Mouse (Mus musculus) G1E (cell line): ENCODE results near the gene Cacnb4. TPM values are rescaled to one million over a fixed set of nuclear protein-coding genes. Genes with fewer than 3 reads are reported as not detected.

Experiments
- ATAC-seq: 2 replicates; pipeline ENCODE4 v1.8.0; 2016; ENCODE audit warnings: mild to moderate bottlenecking; ENCODE audit not compliant: insufficient number of reproducible peaks, poor library complexity, low FRiP score, severe bottlenecking; ENCODE audit errors: extremely low read depth
- DNase-seq: peaks from one replicate; pipeline ENCODE4 v3.0.0; 2012; ENCODE audit warnings: low spot score
- H3K27me3 ChIP-seq: 2 replicates; pipeline ENCODE4 v1.6.1; 2012; ENCODE audit warnings: mild to moderate bottlenecking, low read length, inconsistent platforms; ENCODE audit not compliant: insufficient read depth
- H3K36me3 ChIP-seq: replicated peaks from 2 replicates; pipeline ENCODE3; 2012; ENCODE audit warnings: mild to moderate bottlenecking, inconsistent platforms
- H3K4me1 ChIP-seq: 2 replicates; pipeline ENCODE4 v1.6.1; 2012; ENCODE audit warnings: low read depth, low read length, inconsistent platforms, mixed read lengths; ENCODE audit not compliant: insufficient read depth
- H3K4me3 ChIP-seq: 2 replicates; pipeline ENCODE4 v1.5.1; 2012; ENCODE audit warnings: low read depth, mild to moderate bottlenecking, inconsistent platforms, low read length, moderate library complexity, mixed read lengths
- H3K9me3 ChIP-seq: replicated peaks from 2 replicates; pipeline ENCODE4 v1.6.1; 2012; ENCODE audit warnings: inconsistent platforms
- CTCF ChIP-seq: IDR thresholded peaks from 2 replicates; pipeline ENCODE4 v1.5.1; 2012; ENCODE audit warnings: low read depth, low read length, inconsistent platforms, mixed read lengths
- GATA1 ChIP-seq: IDR thresholded peaks from 2 replicates; pipeline ENCODE4 v1.6.1; 2012; ENCODE audit warnings: borderline replicate concordance, low read length, inconsistent platforms, mixed read lengths
- GATA2 ChIP-seq: IDR thresholded peaks from 2 replicates; pipeline ENCODE4 v1.6.1; 2012; ENCODE audit warnings: low read depth, low read length, inconsistent platforms, borderline replicate concordance
- POLR2AphosphoS5 ChIP-seq: IDR thresholded peaks from 2 replicates; pipeline ENCODE4 v1.6.1; 2012; ENCODE audit warnings: low read depth, low read length, inconsistent platforms; ENCODE audit not compliant: insufficient replicate concordance
- TAL1 ChIP-seq: conservative IDR thresholded peaks from 2 replicates; pipeline ENCODE4 v1.6.1; 2012; ENCODE audit warnings: low read depth, low read length, inconsistent platforms, mixed read lengths
- polyA plus RNA-seq: library from polyadenylated mRNA; stranded (reverse); fragments of >175 nt; gene quantifications from 2 replicates; pipeline ENCODE4 v1.2.3, GENCODE M21; 2012
- total RNA-seq, 2 experiments: library from RNA; stranded (forward) in 1 of 2; stranded (reverse) in 1 of 2; fragments of 200-1000 nt in 1 of 2; fragments of >200 nt in 1 of 2; fragmentation: Nextera tagmentation in 1 of 2; gene quantifications; 2 replicates each; pipeline ENCODE4 v1.2.3; 2014 to 2017

Gene Cacnb4
- total and polyA plus RNA-seq, 3 experiments, result 0.01 to 0.15 (median 0.11) TPM

DNA sequence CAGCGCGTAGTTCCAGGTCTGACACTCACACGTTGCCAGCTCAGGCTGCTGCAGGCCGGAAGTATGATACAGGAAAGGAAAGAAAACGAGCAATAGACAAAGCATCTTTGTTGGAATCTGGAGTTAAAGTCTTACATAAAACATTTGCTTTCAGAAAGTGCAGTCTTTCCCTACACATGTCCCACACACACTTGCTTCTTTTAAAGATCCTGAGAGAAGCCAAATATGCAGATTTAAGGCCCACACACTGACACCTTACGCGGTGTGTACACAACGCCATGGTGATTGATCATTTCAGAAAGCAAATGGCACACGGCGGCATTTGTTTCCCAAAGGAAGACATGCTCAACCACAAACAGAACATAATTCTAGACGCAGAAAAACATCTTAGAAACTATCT lies 129.3 kb downstream of the Cacnb4 start:
- TF ChIP-seq GATA2, result no peak
- TF ChIP-seq POLR2AphosphoS5, result no peak
- no peak for TF ChIP-seq CTCF
- no peak for TF ChIP-seq TAL1
- H3K36me3 ChIP-seq, result no peaks in the 10 kb centered on the region
- no peaks in the 10 kb centered on the region for H3K4me1 ChIP-seq
- H3K4me3 ChIP-seq, result no peak overlapping the region
- no peaks in the 10 kb centered on the region for H3K27me3 ChIP-seq
- H3K9me3 ChIP-seq, result no peaks in the 10 kb centered on the region
- ATAC-seq (no peak), DNase-seq (no peak)

DNA sequence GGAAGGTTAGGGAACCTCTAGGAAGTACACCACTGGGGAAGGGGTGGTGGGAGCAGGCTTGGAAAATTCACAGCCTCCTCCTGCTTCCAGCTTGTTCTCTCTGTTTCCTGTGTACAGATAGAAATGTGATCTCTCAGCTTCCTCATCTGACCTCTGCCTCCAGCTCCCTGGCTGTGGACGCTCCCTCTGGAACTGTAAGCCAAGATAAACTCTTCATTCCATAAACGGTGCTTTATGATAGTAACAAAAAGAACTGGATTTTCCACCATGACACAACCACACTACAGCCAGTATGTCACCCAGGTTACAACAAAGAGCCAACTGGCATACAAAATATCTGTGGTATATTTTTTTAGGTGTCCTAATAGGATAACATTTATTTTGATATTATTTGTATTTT lies 132.1 kb downstream of the Cacnb4 start:
- Histone ChIP-seq H3K4me3 (no peak overlapping the region), H3K27me3 (no peaks in the 10 kb centered on the region), H3K36me3 (no peaks in the 10 kb centered on the region), H3K9me3 (no peaks in the 10 kb centered on the region), H3K4me1 (no peaks in the 10 kb centered on the region)
- ATAC-seq (no peak), DNase-seq (no peak)
- TF ChIP-seq TAL1, result no peak
- no peak for TF ChIP-seq POLR2AphosphoS5
- TF ChIP-seq GATA2, result no peak
- no peak for TF ChIP-seq GATA1

- no peak for ATAC-seq
- Histone ChIP-seq H3K4me3 (no peak overlapping the region), H3K27me3 (no peaks in the 10 kb centered on the region), H3K4me1 (no peaks in the 10 kb centered on the region), H3K36me3 (no peaks in the 10 kb centered on the region), H3K9me3 (no peaks in the 10 kb centered on the region)
- DNase-seq, result no peak
- TF ChIP-seq GATA2, result no peak
These were observed 135.6 kb downstream of the Cacnb4 start for GRCm38 (mm10) chr2:52541068-52541467.

- no peak for DNase-seq
- no peaks in the 10 kb centered on the region for H3K27me3 ChIP-seq
- H3K36me3 ChIP-seq, result no peaks in the 10 kb centered on the region
- no peaks in the 10 kb centered on the region for H3K4me1 ChIP-seq
- no peak for ATAC-seq
- no peaks in the 10 kb centered on the region for H3K9me3 ChIP-seq
- TF ChIP-seq CTCF (no peak), GATA1 (no peak), POLR2AphosphoS5 (no peak), GATA2 (no peak), TAL1 (no peak)
- H3K4me3 ChIP-seq, result no peak overlapping the region
These were observed 137.3 kb downstream of the Cacnb4 start for GRCm38 (mm10) chr2:52539318-52539717.

DNA sequence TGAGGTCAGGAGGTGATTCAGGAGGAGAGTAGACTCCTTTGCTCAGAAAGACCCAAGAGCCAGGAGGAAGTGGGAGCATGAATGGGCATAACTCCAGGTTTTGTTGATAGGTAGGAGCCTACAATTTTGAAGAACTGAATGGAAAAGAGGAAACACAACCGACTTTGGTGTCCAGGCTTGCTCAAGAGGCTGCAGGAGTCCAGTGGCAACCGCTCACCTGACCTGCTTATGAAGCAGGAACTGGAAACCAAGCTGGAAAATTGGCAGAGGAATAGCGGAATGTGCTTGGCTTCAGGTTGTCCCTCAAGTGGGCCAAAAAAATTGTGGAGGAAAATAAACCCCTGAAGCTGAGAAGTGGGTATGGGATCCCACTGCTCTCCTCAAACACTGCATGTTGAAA lies 139.0 kb downstream of the Cacnb4 start:
- H3K4me1 ChIP-seq, result no peaks in the 10 kb centered on the region
- H3K4me3 ChIP-seq, result no peak overlapping the region
- H3K36me3 ChIP-seq, result no peaks in the 10 kb centered on the region
- no peak for ATAC-seq
- H3K9me3 ChIP-seq, result no peaks in the 10 kb centered on the region
- TF ChIP-seq TAL1 (no peak), GATA1 (no peak), CTCF (no peak), GATA2 (no peak), POLR2AphosphoS5 (no peak)
- H3K27me3 ChIP-seq, result no peaks in the 10 kb centered on the region
- DNase-seq, result no peak

- ATAC-seq, result no peak
- no peak overlapping the region for H3K4me3 ChIP-seq
These were observed 139.5 kb downstream of the Cacnb4 start for GRCm38 (mm10) chr2:52537155-52537554.

DNA sequence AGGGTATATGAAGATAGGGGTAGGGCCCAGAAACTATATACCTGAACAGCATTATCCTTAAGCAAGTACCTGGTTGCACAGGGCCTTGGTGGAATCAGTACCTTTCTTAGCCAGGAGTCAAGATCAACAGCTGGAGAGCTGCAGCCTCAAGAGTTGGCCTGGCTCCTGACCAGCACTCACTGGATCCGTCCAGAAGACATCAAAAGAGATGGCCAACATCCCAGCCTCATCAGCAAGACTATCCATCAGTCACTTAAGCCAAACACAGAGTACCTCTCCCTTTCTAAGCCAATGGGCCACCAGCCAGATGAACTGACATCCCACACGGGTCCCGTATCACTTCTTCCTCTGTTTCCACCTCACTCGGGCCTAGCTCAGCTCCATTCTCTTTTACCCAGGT lies 140.1 kb downstream of the Cacnb4 start:
- no peaks in the 10 kb centered on the region for H3K4me1 ChIP-seq
- no peak for ATAC-seq
- no peaks in the 10 kb centered on the region for H3K9me3 ChIP-seq
- TF ChIP-seq GATA1 (no peak), TAL1 (no peak), GATA2 (no peak), POLR2AphosphoS5 (no peak), CTCF (no peak)
- no peaks in the 10 kb centered on the region for H3K36me3 ChIP-seq
- no peak overlapping the region for H3K4me3 ChIP-seq
- H3K27me3 ChIP-seq, result no peaks in the 10 kb centered on the region
- no peak for DNase-seq

More at GRCm38 (mm10) chr2:52537155-52537554, 139.5 kb downstream of the Cacnb4 start:
- TF ChIP-seq GATA2 (no peak), GATA1 (no peak), POLR2AphosphoS5 (no peak), CTCF (no peak), TAL1 (no peak)
- no peaks in the 10 kb centered on the region for H3K27me3 ChIP-seq
- H3K9me3 ChIP-seq, result no peaks in the 10 kb centered on the region
- H3K36me3 ChIP-seq, result no peaks in the 10 kb centered on the region
- no peak for DNase-seq
- no peaks in the 10 kb centered on the region for H3K4me1 ChIP-seq
